Mouse (Mus musculus) embryonic facial prominence, embryonic 12.5 days (tissue): ENCODE data around the gene Abhd12b. TPM values are rescaled to one million over a fixed set of nuclear protein-coding genes. Genes with fewer than 3 reads are reported as not detected.
"Not testable (repeated sequence)": the region's sequence is repeated elsewhere in the genome, so short reads cannot be mapped to it uniquely, and the experiment has no call there.

Experiments
- ATAC-seq: fragments of 200-750 bp; cut with Nextera tagmentation; 2 replicates; pipeline ENCODE4 v1.8.0; 2017; ENCODE audit not compliant: insufficient number of reproducible peaks, insufficient read depth, low FRiP score, low TSS enrichment
- H3K27ac ChIP-seq: fragments of 300-500 bp; sonication (generic); 2 replicates; pipeline ENCODE4 v1.5.1; 2016; ENCODE audit warnings: mild to moderate bottlenecking
- H3K27me3 ChIP-seq: fragments of 300-500 bp; sonication (generic); 2 replicates; pipeline ENCODE4 v1.6.1; 2016; ENCODE audit warnings: mild to moderate bottlenecking, moderate library complexity
- H3K36me3 ChIP-seq: fragments of 300-500 bp; sonication (generic); 2 replicates; pipeline ENCODE4 v1.6.1; 2016; ENCODE audit warnings: mild to moderate bottlenecking
- H3K4me1 ChIP-seq: fragments of 300-500 bp; sonication (generic); 2 replicates; pipeline ENCODE4 v1.6.1; 2016
- H3K4me2 ChIP-seq: fragments of 300-500 bp; sonication (generic); replicated peaks from 2 replicates; pipeline ENCODE4 v1.6.1; 2016; ENCODE audit warnings: mild to moderate bottlenecking, moderate library complexity
- H3K4me3 ChIP-seq: fragments of 300-500 bp; sonication (generic); 2 replicates; pipeline ENCODE4 v1.5.1; 2016; ENCODE audit warnings: mild to moderate bottlenecking
- H3K9ac ChIP-seq: fragments of 300-500 bp; sonication (generic); 2 replicates; pipeline ENCODE4 v1.6.1; 2016; ENCODE audit warnings: mild to moderate bottlenecking, moderate library complexity
- H3K9me3 ChIP-seq: fragments of 300-500 bp; sonication (generic); 2 replicates; pipeline ENCODE4 v1.6.1; 2016; ENCODE audit warnings: mild to moderate bottlenecking, moderate library complexity
- WGBS: fragments of 180-500 bp; shearing (Covaris S2); methylation state at CpG from one replicate; pipeline ENCODE4 v1.1.7; 2016; 5-methylcytosine and 5-hydroxymethylcytosine counted together
- polyA plus RNA-seq: library from polyadenylated mRNA; unstranded; fragments of >200 nt; fragmentation: Nextera tagmentation; extraction: Ambion mirVana; gene quantifications from 2 replicates; pipeline ENCODE4 v1.2.1, GENCODE M21; 2016

The Abhd12b gene
- polyA plus RNA-seq, 1 experiment from 2014 or later: 0.09 TPM

GRCm38 (mm10) chr12:70164741-70165140 is 10.8 kb downstream of the Abhd12b start:
- Histone ChIP-seq H3K36me3 (no peaks in the 10 kb centered on the region), H3K4me3 (no peak overlapping the region), H3K9ac (no peak overlapping the region), H3K27me3 (no peaks in the 10 kb centered on the region), H3K27ac (no peak overlapping the region), H3K4me2 (no peak overlapping the region), H3K9me3 (no peaks in the 10 kb centered on the region), H3K4me1 (no peaks in the 10 kb centered on the region; the same call in 1 of the 2 replicates)
- ATAC-seq: no peak
- WGBS: 68% methylated on average over 3 of the region's 3 CpGs

GRCm38 (mm10) chr12:70167950-70168349 is 14.0 kb downstream of the Abhd12b start:
- no peak overlapping the region for H3K27ac ChIP-seq
- H3K9ac ChIP-seq: no peak overlapping the region
- ATAC-seq: no peak
- no peaks in the 10 kb centered on the region for H3K9me3 ChIP-seq
- WGBS: 83% methylated on average over 4 of the region's 4 CpGs
- no peaks in the 10 kb centered on the region for H3K27me3 ChIP-seq
- no peak overlapping the region for H3K4me3 ChIP-seq
- no peak overlapping the region for H3K4me2 ChIP-seq
- H3K36me3 ChIP-seq: no peaks in the 10 kb centered on the region
- no peaks in the 10 kb centered on the region; the same call in 1 of the 2 replicates for H3K4me1 ChIP-seq

- Histone ChIP-seq H3K4me3 (no peak overlapping the region), H3K9ac (no peak overlapping the region), H3K9me3 (no peaks in the 10 kb centered on the region), H3K4me1 (no peaks in the 10 kb centered on the region), H3K27me3 (no peaks in the 10 kb centered on the region), H3K4me2 (no peak overlapping the region), H3K36me3 (no peaks in the 10 kb centered on the region), H3K27ac (no peak overlapping the region)
- 89% methylated on average over 1 of the region's 1 CpGs for WGBS
- ATAC-seq: no peak
Observed at GRCm38 (mm10) chr12:70169969-70170368, 16.0 kb downstream of the Abhd12b start.

- WGBS: 95% methylated on average over 8 of the region's 8 CpGs
- H3K27me3 ChIP-seq, H3K9me3 ChIP-seq, H3K9ac ChIP-seq, H3K27ac ChIP-seq, H3K4me3 ChIP-seq, ATAC-seq, H3K4me1 ChIP-seq, H3K4me2 ChIP-seq, H3K36me3 ChIP-seq: not testable (repeated sequence)
Observed at GRCm38 (mm10) chr12:70183507-70183906, 29.6 kb downstream of the Abhd12b start.

- Histone ChIP-seq H3K9me3 (peaks cover 5% of the 10 kb centered on the region; the same call in 1 of the 2 replicates), H3K9ac (no peak overlapping the region), H3K36me3 (no peaks in the 10 kb centered on the region), H3K4me3 (no peak overlapping the region), H3K4me1 (no peaks in the 10 kb centered on the region), H3K27ac (no peak overlapping the region), H3K4me2 (no peak overlapping the region), H3K27me3 (no peaks in the 10 kb centered on the region)
- 81% methylated on average over 22 of the region's 22 CpGs for WGBS
- no peak for ATAC-seq
Observed at GRCm38 (mm10) chr12:70184173-70184783, 30.3 kb downstream of the Abhd12b start.

- Histone ChIP-seq H3K9ac (no peak overlapping the region), H3K36me3 (no peaks in the 10 kb centered on the region), H3K4me3 (peak overlapping the region; percentile 24), H3K27me3 (no peaks in the 10 kb centered on the region), H3K4me2 (peak overlapping the region; percentile 44), H3K9me3 (no peaks in the 10 kb centered on the region), H3K4me1 (no peaks in the 10 kb centered on the region), H3K27ac (no peak overlapping the region)
- WGBS: 35% methylated on average over 19 of the region's 19 CpGs
- no peak for ATAC-seq
Observed at GRCm38 (mm10) chr12:70192267-70192727, 38.4 kb downstream of the Abhd12b start.

- H3K27me3 ChIP-seq: no peaks in the 10 kb centered on the region
- no peaks in the 10 kb centered on the region for H3K36me3 ChIP-seq
- ATAC-seq: no peak
- H3K27ac ChIP-seq: no peak overlapping the region
- no peak overlapping the region for H3K9ac ChIP-seq
- no peaks in the 10 kb centered on the region for H3K4me1 ChIP-seq
- no peaks in the 10 kb centered on the region for H3K9me3 ChIP-seq
- 97% methylated on average over 6 of the region's 6 CpGs for WGBS
- H3K4me2 ChIP-seq: no peak overlapping the region
- no peak overlapping the region for H3K4me3 ChIP-seq
Observed at GRCm38 (mm10) chr12:70195426-70195825, 41.5 kb downstream of the Abhd12b start.

- ATAC-seq: no peak
- H3K9ac ChIP-seq: no peak overlapping the region
- no peaks in the 10 kb centered on the region for H3K36me3 ChIP-seq
- H3K9me3 ChIP-seq: no peaks in the 10 kb centered on the region
- H3K4me1 ChIP-seq: no peaks in the 10 kb centered on the region
- no peak overlapping the region for H3K4me3 ChIP-seq
- no peaks in the 10 kb centered on the region for H3K27me3 ChIP-seq
- WGBS: 83% methylated on average over 5 of the region's 5 CpGs
- no peak overlapping the region for H3K27ac ChIP-seq
- H3K4me2 ChIP-seq: no peak overlapping the region
Observed at GRCm38 (mm10) chr12:70196341-70196740, 42.4 kb downstream of the Abhd12b start.

GRCm38 (mm10) chr12:70201926-70202529 is 48.1 kb downstream of the Abhd12b start:
- Histone ChIP-seq H3K9ac (no peak overlapping the region), H3K4me1 (no peaks in the 10 kb centered on the region), H3K27me3 (no peaks in the 10 kb centered on the region), H3K27ac (no peak overlapping the region), H3K4me2 (no peak overlapping the region), H3K36me3 (no peaks in the 10 kb centered on the region), H3K9me3 (no peaks in the 10 kb centered on the region), H3K4me3 (no peak overlapping the region)
- no peak for ATAC-seq
- 78% methylated on average over 5 of the region's 5 CpGs for WGBS

GRCm38 (mm10) chr12:70204433-70204832 is 50.5 kb downstream of the Abhd12b start:
- Histone ChIP-seq H3K4me2 (no peak overlapping the region), H3K9me3 (no peaks in the 10 kb centered on the region), H3K4me3 (no peak overlapping the region), H3K27ac (no peak overlapping the region), H3K27me3 (no peaks in the 10 kb centered on the region), H3K4me1 (no peaks in the 10 kb centered on the region), H3K9ac (no peak overlapping the region), H3K36me3 (no peaks in the 10 kb centered on the region)
- no peak for ATAC-seq
- 78% methylated on average over 8 of the region's 8 CpGs for WGBS

GRCm38 (mm10) chr12:70208214-70208613 is 54.3 kb downstream of the Abhd12b start:
- H3K9me3 ChIP-seq: no peaks in the 10 kb centered on the region
- no peak overlapping the region for H3K4me2 ChIP-seq
- H3K27ac ChIP-seq: no peak overlapping the region
- H3K4me1 ChIP-seq: no peaks in the 10 kb centered on the region
- 62% methylated on average over 5 of the region's 5 CpGs for WGBS
- H3K36me3 ChIP-seq: no peaks in the 10 kb centered on the region
- H3K27me3 ChIP-seq: no peaks in the 10 kb centered on the region
- no peak for ATAC-seq
- no peak overlapping the region for H3K4me3 ChIP-seq
- H3K9ac ChIP-seq: no peak overlapping the region

- Histone ChIP-seq H3K4me3 (no peak overlapping the region), H3K9ac (no peak overlapping the region), H3K27ac (no peak overlapping the region), H3K27me3 (no peaks in the 10 kb centered on the region), H3K9me3 (no peaks in the 10 kb centered on the region), H3K36me3 (no peaks in the 10 kb centered on the region), H3K4me1 (no peaks in the 10 kb centered on the region), H3K4me2 (no peak overlapping the region)
- WGBS: 74% methylated on average over 4 of the region's 4 CpGs
- no peak for ATAC-seq
Observed at GRCm38 (mm10) chr12:70212501-70212900, 58.6 kb downstream of the Abhd12b start.
